Comparison of ENCODE assay signal across 13 mouse cellular contexts in genomic region chr4:103013490-103013889, GRCm38 (mm10). TPM values are rescaled to one million over a fixed set of nuclear protein-coding genes. Genes with fewer than 3 reads are reported as not detected.
DNase-seq lines count a peak whose midpoint lies in the region; ATAC-seq and TF ChIP-seq lines count a peak whose summit lies in the region.
"Had no signal": no experiment of that assay in that cellular context is flagged by ENCODE, and none has a peak within 500 bp of the region (broad histone marks: within the 10 kb centered on the region; RNA-seq: fewer than 3 reads in every experiment).

No protein-coding gene starts in this region.

- 10% methylated on average over 4 of the region's 4 CpGs for WGBS in kidney, postnatal 0 days
- WGBS in embryonic facial prominence, embryonic 10.5 days: 4% methylated on average over 4 of the region's 4 CpGs
- 11% methylated on average over 4 of the region's 4 CpGs for WGBS in hindbrain, embryonic 16.5 days
- WGBS in midbrain, postnatal 0 days: 4% methylated on average over 4 of the region's 4 CpGs

- 0 out of 2 replicates have a peak, but pooled peaks have one; percentile 13 for ATAC-seq in kidney, postnatal 0 days (replicated peaks; ENCODE audit: low FRiP score, low read depth)
- ATAC-seq in hindbrain, embryonic 16.5 days: peak; percentile 9; the same call in 1 of the 2 replicates
- ATAC-seq in midbrain, postnatal 0 days (ENCODE audit: low FRiP score): no peak
- ATAC-seq: liver, embryonic 12.5 days had no signal

- TF ChIP-seq CTCF in kidney, postnatal 0 days (IDR thresholded peaks at IDR 0.05; ENCODE audit: low read depth): no peak
- no peak for TF ChIP-seq CTCF in midbrain, postnatal 0 days (IDR thresholded peaks at IDR 0.05)

- H3K4me2 ChIP-seq in kidney, postnatal 0 days (ENCODE audit: low read length): peak overlapping the region; percentile 25
- peak overlapping the region; percentile 13; the same call in 1 of the 2 replicates for H3K4me2 ChIP-seq in hindbrain, embryonic 16.5 days (ENCODE audit: low read length)
- 0 out of 2 replicates have a peak overlapping the region, but pooled peaks have one; percentile 1 for H3K4me2 ChIP-seq in midbrain, postnatal 0 days (ENCODE audit: low read depth, low read length, poor library complexity, severe bottlenecking)
- H3K4me2 ChIP-seq: liver, embryonic 12.5 days had no signal

- H3K27ac ChIP-seq in kidney, postnatal 0 days: no peak overlapping the region
- H3K27ac ChIP-seq in embryonic facial prominence, embryonic 10.5 days (replicated peaks): peak overlapping the region; percentile 45; the same call in 1 of the 2 replicates
- H3K27ac ChIP-seq in hindbrain, embryonic 16.5 days (ENCODE audit: low read depth, low read length): no peak overlapping the region
- no peak overlapping the region for H3K27ac ChIP-seq in midbrain, postnatal 0 days (ENCODE audit: low read depth, low read length)
- H3K27ac ChIP-seq: liver, embryonic 12.5 days had no signal

- H3K27me3 ChIP-seq in kidney, postnatal 0 days (ENCODE audit: insufficient read depth, low read length): no peaks in the 10 kb centered on the region
- no peaks in the 10 kb centered on the region for H3K27me3 ChIP-seq in embryonic facial prominence, embryonic 10.5 days (replicated peaks; ENCODE audit: low read depth, poor library complexity, severe bottlenecking)
- no peaks in the 10 kb centered on the region for H3K27me3 ChIP-seq in hindbrain, embryonic 16.5 days (replicated peaks; ENCODE audit: control insufficient read depth, insufficient read depth, low read length)
- H3K27me3 ChIP-seq in midbrain, postnatal 0 days (ENCODE audit: insufficient read depth, low read length): no peaks in the 10 kb centered on the region
- H3K27me3 ChIP-seq: liver, embryonic 12.5 days had no signal

- no peak overlapping the region for H3K4me3 ChIP-seq in kidney, postnatal 0 days (replicated peaks; ENCODE audit: low read depth, low read length)
- no peak overlapping the region; the same call in 1 of the 2 replicates for H3K4me3 ChIP-seq in embryonic facial prominence, embryonic 10.5 days
- H3K4me3 ChIP-seq in hindbrain, embryonic 16.5 days (ENCODE audit: low read length): no peak overlapping the region
- H3K4me3 ChIP-seq in midbrain, postnatal 0 days (ENCODE audit: low read depth, low read length): no peak overlapping the region
- H3K4me3 ChIP-seq: liver, embryonic 12.5 days had no signal

- H3K9ac ChIP-seq in kidney, postnatal 0 days (ENCODE audit: low read depth, low read length): 0 out of 2 replicates have a peak overlapping the region, but pooled peaks have one; percentile 4
- H3K9ac ChIP-seq in hindbrain, embryonic 16.5 days (ENCODE audit: low read depth, low read length): no peak overlapping the region
- no peak overlapping the region for H3K9ac ChIP-seq in midbrain, postnatal 0 days (replicated peaks; ENCODE audit: low read length, poor library complexity, severe bottlenecking)
- H3K9ac ChIP-seq: liver, embryonic 12.5 days had no signal

- H3K4me1 ChIP-seq in kidney, postnatal 0 days (replicated peaks; ENCODE audit: insufficient read depth, low read length): no peaks in the 10 kb centered on the region
- H3K4me1 ChIP-seq in embryonic facial prominence, embryonic 10.5 days: peaks cover 38% of the 10 kb centered on the region
- peaks cover 8% of the 10 kb centered on the region for H3K4me1 ChIP-seq in hindbrain, embryonic 16.5 days (ENCODE audit: control insufficient read depth, insufficient read depth, low read depth, low read length)
- H3K4me1 ChIP-seq in midbrain, postnatal 0 days (ENCODE audit: insufficient read depth, low read length): no peaks in the 10 kb centered on the region; the same call in 1 of the 2 replicates

- no peaks in the 10 kb centered on the region for H3K36me3 ChIP-seq in kidney, postnatal 0 days (ENCODE audit: insufficient read depth, low read length)
- H3K36me3 ChIP-seq in embryonic facial prominence, embryonic 10.5 days (replicated peaks): no peaks in the 10 kb centered on the region
- H3K36me3 ChIP-seq in hindbrain, embryonic 16.5 days (ENCODE audit: control insufficient read depth, insufficient read depth, low read length): no peaks in the 10 kb centered on the region
- no peaks in the 10 kb centered on the region for H3K36me3 ChIP-seq in midbrain, postnatal 0 days (ENCODE audit: insufficient read depth, low read length)
- H3K36me3 ChIP-seq: liver, embryonic 12.5 days had no signal

- H3K9me3 ChIP-seq in kidney, postnatal 0 days (replicated peaks; ENCODE audit: low read length): no peaks in the 10 kb centered on the region
- H3K9me3 ChIP-seq in embryonic facial prominence, embryonic 10.5 days: no peaks in the 10 kb centered on the region
- H3K9me3 ChIP-seq in hindbrain, embryonic 16.5 days (ENCODE audit: control insufficient read depth, low read length): no peaks in the 10 kb centered on the region
- H3K9me3 ChIP-seq in midbrain, postnatal 0 days (ENCODE audit: low read length): no peaks in the 10 kb centered on the region
- H3K9me3 ChIP-seq: liver, embryonic 12.5 days had no signal

- peak; percentile 55 for DNase-seq in kidney, postnatal 0 days (ENCODE audit: low spot score)
- DNase-seq in kidney, postnatal 14 days: no peak
- DNase-seq in embryonic facial prominence, embryonic 10.5 days (ENCODE audit: low spot score): no peak
- DNase-seq in midbrain, postnatal 0 days (ENCODE audit: low spot score): peak; percentile 10
- DNase-seq in gastrocnemius, adult 8-10 months (ENCODE audit: low spot score in 2 of 2): no peak
- no peak for DNase-seq in spleen, postnatal 4 days (ENCODE audit: low spot score in 2 of 2)
- no peak for DNase-seq in cerebellum, postnatal 36 days
- DNase-seq: adrenal gland, postnatal 25 days; layer of hippocampus, adult 9-11 months; spleen, adult 18-20 months had no signal

RNA-seq across cellular contexts. Expression of gene Insl5, which starts 13.2 kb away (rescaled TPM):
- polyA plus RNA-seq in kidney, postnatal 0 days (2015; fragmentation: Nextera tagmentation; extraction: Ambion mirVana): not detected in 2 replicates
- 0.30 TPM in 1 of 2 replicates, not detected in the other for polyA plus RNA-seq in embryonic facial prominence, embryonic 10.5 days (2016; fragmentation: Nextera tagmentation; extraction: Ambion mirVana)
- 0.32 and 0.69 TPM in 2 replicates for polyA plus RNA-seq in hindbrain, embryonic 16.5 days (2015; fragmentation: Nextera tagmentation; extraction: Ambion mirVana)
- total RNA-seq in midbrain, postnatal 0 days (2014; rRNA removed): 1.2 TPM in 1 of 2 replicates, not detected in the other
- 0.54 TPM in 1 of 2 replicates, not detected in the other for polyA plus RNA-seq in midbrain, postnatal 0 days (2015; fragmentation: Nextera tagmentation; extraction: Ambion mirVana)
- not detected for total RNA-seq in gastrocnemius, adult 8-10 months (2022)
- total RNA-seq: adrenal gland, postnatal 25 days; ES-E14 had no signal
- polyA plus RNA-seq: liver, embryonic 12.5 days had no signal

RNA-seq across cellular contexts. Expression of gene Tctex1d1, which starts 35.1 kb away (rescaled TPM):
- polyA plus RNA-seq in kidney, postnatal 0 days (2015; fragmentation: Nextera tagmentation; extraction: Ambion mirVana): 0.69 and 1.0 TPM in 2 replicates
- polyA plus RNA-seq in embryonic facial prominence, embryonic 10.5 days (2016; fragmentation: Nextera tagmentation; extraction: Ambion mirVana): 0.91 and 0.97 TPM in 2 replicates
- polyA plus RNA-seq in hindbrain, embryonic 16.5 days (2015; fragmentation: Nextera tagmentation; extraction: Ambion mirVana): 2.8 and 3.3 TPM in 2 replicates
- total RNA-seq in midbrain, postnatal 0 days (2014; rRNA removed): 0.66 and 5.9 TPM in 2 replicates
- polyA plus RNA-seq in midbrain, postnatal 0 days (2015; fragmentation: Nextera tagmentation; extraction: Ambion mirVana): 1.9 and 2.0 TPM in 2 replicates
- not detected for total RNA-seq in gastrocnemius, adult 8-10 months (2022)
- total RNA-seq: adrenal gland, postnatal 25 days; ES-E14 had no signal

Comparison
In these comparisons a context has a peak if more than half of its experiments do, and no peak if none do; other contexts are left out.
1. DNase-seq: peak in kidney, postnatal 0 days (single experiment) and midbrain, postnatal 0 days (single experiment); none in kidney, postnatal 14 days (single experiment), embryonic facial prominence, embryonic 10.5 days (single experiment), gastrocnemius, adult 8-10 months (0 of 2), spleen, postnatal 4 days (0 of 2) and cerebellum, postnatal 36 days (0 of 2).
2. Peak in every context shown above with its lines, with median percentiles within 50 percentile points of each other: H3K4me2 ChIP-seq.